Mouse (Mus musculus) embryonic facial prominence, embryonic 13.5 days (tissue): ENCODE results near the gene Vat1l. TPM values are rescaled to one million over a fixed set of nuclear protein-coding genes. Genes with fewer than 3 reads are reported as not detected.

Source experiments
- ATAC-seq: fragments of 200-750 bp; cut with Nextera tagmentation; 2 replicates; pipeline ENCODE4 v1.8.0; 2017; ENCODE audit warnings: low read depth; ENCODE audit not compliant: insufficient number of reproducible peaks, insufficient read depth, low FRiP score, low TSS enrichment
- H3K27ac ChIP-seq: fragments of 300-500 bp; sonication (generic); 2 replicates; pipeline ENCODE4 v1.5.1; 2015; ENCODE audit warnings: moderate library complexity, mild to moderate bottlenecking, inconsistent platforms
- H3K27me3 ChIP-seq: fragments of 300-500 bp; sonication (generic); 2 replicates; pipeline ENCODE4 v1.6.1; 2015; ENCODE audit warnings: mild to moderate bottlenecking, inconsistent platforms
- H3K36me3 ChIP-seq: fragments of 300-500 bp; sonication (generic); 2 replicates; pipeline ENCODE4 v1.6.1; 2015; ENCODE audit warnings: mild to moderate bottlenecking, inconsistent platforms
- H3K4me1 ChIP-seq: fragments of 300-500 bp; sonication (generic); 2 replicates; pipeline ENCODE4 v1.6.1; 2015; ENCODE audit warnings: inconsistent platforms
- H3K4me2 ChIP-seq: fragments of 300-500 bp; sonication (generic); 2 replicates; pipeline ENCODE4 v1.6.1; 2015; ENCODE audit warnings: moderate library complexity, mild to moderate bottlenecking, inconsistent platforms
- H3K4me3 ChIP-seq: fragments of 300-500 bp; sonication (generic); 2 replicates; pipeline ENCODE4 v1.5.1; 2015; ENCODE audit warnings: mild to moderate bottlenecking, inconsistent platforms
- H3K9ac ChIP-seq: fragments of 300-500 bp; sonication (generic); 2 replicates; pipeline ENCODE4 v1.6.1; 2015; ENCODE audit warnings: mild to moderate bottlenecking, inconsistent platforms
- H3K9me3 ChIP-seq: fragments of 300-500 bp; sonication (generic); 2 replicates; pipeline ENCODE4 v1.6.1; 2016; ENCODE audit warnings: inconsistent platforms
- WGBS: fragments of 180-500 bp; shearing (Covaris S2); methylation state at CpG from one replicate; pipeline ENCODE4 v1.1.7; 2015; ENCODE audit warnings: mixed read lengths; 5-methylcytosine and 5-hydroxymethylcytosine counted together
- polyA plus RNA-seq: library from polyadenylated mRNA; unstranded; fragments of >200 nt; fragmentation: Nextera tagmentation; extraction: Ambion mirVana; gene quantifications from 2 replicates; pipeline ENCODE4 v1.2.1, GENCODE M21; 2015

The Vat1l gene
- polyA plus RNA-seq = 2.8 and 4.6 TPM in 2 replicates

- ATAC-seq = no peak
- peak within 1 kb of the TSS; percentile 53 for H3K4me3 ChIP-seq
Observed at GRCm38 (mm10) chr8:114205221-114205901, at the start of gene Vat1l. Gene Vat1l (plus strand): TSS chr8:114205612.

GRCm38 (mm10) chr8:114158586-114158985, 46.8 kb upstream of the Vat1l start:
- no peak for ATAC-seq
- Histone ChIP-seq H3K9me3 (no peaks in the 10 kb centered on the region), H3K36me3 (no peaks in the 10 kb centered on the region), H3K27me3 (no peaks in the 10 kb centered on the region), H3K4me1 (peaks cover 3% of the 10 kb centered on the region; the same call in 1 of the 2 replicates), H3K4me3 (no peak overlapping the region), H3K9ac (no peak overlapping the region), H3K4me2 (no peak overlapping the region), H3K27ac (no peak overlapping the region)
- 59% methylated on average over 2 of the region's 2 CpGs for WGBS

More at GRCm38 (mm10) chr8:114205221-114205901, at the start of gene Vat1l:
- peak within 1 kb of the TSS; percentile 61 for H3K9ac ChIP-seq
- under 1% methylated on average over 39 of the region's 39 CpGs for WGBS
- no peak within 1 kb of the TSS for H3K27ac ChIP-seq
- no peaks in the 10 kb centered on the region for H3K36me3 ChIP-seq
- H3K4me2 ChIP-seq = peak within 1 kb of the TSS; percentile 89
- peaks cover 22% of the 10 kb centered on the region for H3K4me1 ChIP-seq
- peaks cover 49% of the 10 kb centered on the region for H3K27me3 ChIP-seq
- H3K9me3 ChIP-seq = no peaks in the 10 kb centered on the region

DNA sequence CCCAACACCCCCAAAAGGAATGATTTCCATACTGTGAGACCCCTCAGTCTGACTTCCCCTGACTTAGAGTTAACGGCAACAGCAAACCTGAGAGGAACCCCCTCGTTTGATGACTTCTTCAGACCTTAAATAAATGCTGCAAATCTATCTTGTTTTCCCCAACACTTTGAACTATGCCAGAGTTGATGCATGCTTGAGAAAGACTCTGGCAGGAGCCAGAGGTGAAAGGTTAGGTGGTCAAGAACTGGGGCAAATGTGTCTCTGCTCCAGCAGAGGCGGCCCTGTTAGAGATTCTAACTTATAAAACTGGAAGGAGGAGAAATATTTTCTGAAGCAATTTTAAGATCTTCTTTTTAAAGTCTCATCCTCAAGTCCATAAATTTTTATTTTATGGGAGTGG, 45.7 kb upstream of the Vat1l start:
- Histone ChIP-seq H3K4me1 (no peaks in the 10 kb centered on the region), H3K9me3 (no peaks in the 10 kb centered on the region), H3K27ac (no peak overlapping the region), H3K27me3 (no peaks in the 10 kb centered on the region), H3K9ac (no peak overlapping the region), H3K4me2 (no peak overlapping the region), H3K36me3 (no peaks in the 10 kb centered on the region), H3K4me3 (no peak overlapping the region)
- 76% methylated on average over 3 of the region's 3 CpGs for WGBS
- no peak for ATAC-seq

DNA sequence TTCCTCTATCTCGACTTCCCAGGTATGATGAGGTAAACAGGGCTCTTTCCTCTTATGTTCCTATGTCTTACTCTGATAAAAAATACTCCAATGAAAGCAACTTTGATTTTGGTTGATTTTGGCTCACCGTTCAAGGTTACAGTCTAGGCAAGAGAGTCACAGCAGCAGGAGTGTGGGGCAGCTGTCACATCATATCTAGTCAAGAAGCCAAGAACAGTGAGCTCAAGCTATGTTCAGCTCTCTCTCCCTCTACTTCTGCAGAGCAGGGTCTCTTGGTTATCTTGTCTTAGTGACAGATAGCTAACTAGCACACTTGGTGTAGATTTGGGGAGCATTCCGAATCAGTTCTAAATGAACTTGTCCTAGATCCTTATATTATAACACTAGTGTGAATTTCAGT, 41.5 kb upstream of the Vat1l start:
- Histone ChIP-seq H3K4me1 (no peaks in the 10 kb centered on the region), H3K9me3 (no peaks in the 10 kb centered on the region), H3K36me3 (no peaks in the 10 kb centered on the region), H3K4me2 (no peak overlapping the region), H3K4me3 (no peak overlapping the region), H3K27ac (no peak overlapping the region), H3K27me3 (no peaks in the 10 kb centered on the region), H3K9ac (no peak overlapping the region)
- 85% methylated on average over 3 of the region's 3 CpGs for WGBS
- no peak for ATAC-seq

DNA sequence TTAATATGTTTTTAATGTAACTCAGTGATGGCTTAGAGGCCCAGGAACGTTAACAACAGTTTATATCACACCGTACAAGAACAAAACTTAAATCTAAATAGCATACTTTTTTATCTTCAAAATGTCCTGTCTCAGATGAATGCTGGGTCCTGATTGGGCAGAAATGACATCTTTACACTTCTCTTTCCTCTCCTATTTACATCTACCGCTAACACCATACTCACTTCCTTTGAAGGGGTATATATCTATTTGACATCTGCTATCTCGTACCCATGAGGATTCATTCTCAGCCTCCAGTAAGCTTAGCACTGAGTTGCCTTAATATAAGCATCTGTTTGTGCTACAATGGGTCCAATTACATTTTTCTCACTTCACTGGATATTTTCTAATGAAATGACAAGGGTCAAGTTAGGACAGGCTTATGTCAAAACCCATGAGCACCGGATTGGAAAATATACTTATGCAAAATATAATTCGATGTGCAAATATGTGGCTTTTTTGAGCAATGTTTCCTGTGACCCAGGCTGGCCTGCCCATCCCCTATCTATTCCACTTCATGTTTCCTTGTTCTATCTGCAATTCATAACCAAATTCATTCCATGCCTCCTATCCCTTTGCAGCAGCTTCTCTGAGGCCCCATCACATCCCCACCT, 40.8 kb upstream of the Vat1l start:
- 85% methylated on average over 6 of the region's 6 CpGs for WGBS

DNA sequence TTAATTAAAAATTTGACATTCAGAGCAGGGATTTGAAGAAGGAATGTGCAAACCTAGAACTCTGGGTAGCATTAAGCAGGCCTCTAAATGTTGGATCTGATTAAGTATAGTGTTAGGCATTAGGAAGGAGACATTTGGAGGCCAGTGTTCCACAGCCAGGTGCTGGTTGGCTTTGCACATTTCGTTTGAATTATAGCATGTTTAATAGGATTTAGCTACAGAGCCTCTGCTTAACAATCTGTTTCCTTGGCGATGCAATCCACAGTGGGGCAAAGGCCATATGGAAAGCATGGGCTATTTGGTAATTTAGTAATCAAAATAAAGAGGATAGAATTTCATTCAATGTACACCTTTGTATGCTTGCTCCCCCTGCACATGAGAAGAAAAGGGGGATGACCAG, 39.7 kb upstream of the Vat1l start:
- H3K4me3 ChIP-seq = no peak overlapping the region
- no peaks in the 10 kb centered on the region for H3K27me3 ChIP-seq
- H3K9ac ChIP-seq = no peak overlapping the region
- H3K4me1 ChIP-seq = no peaks in the 10 kb centered on the region
- H3K9me3 ChIP-seq = no peaks in the 10 kb centered on the region
- H3K27ac ChIP-seq = no peak overlapping the region
- no peaks in the 10 kb centered on the region for H3K36me3 ChIP-seq
- H3K4me2 ChIP-seq = no peak overlapping the region
- 42% methylated on average over 2 of the region's 2 CpGs for WGBS
- no peak for ATAC-seq

More for the DNA sequence above, 40.8 kb upstream of the Vat1l start:
- no peak overlapping the region for H3K27ac ChIP-seq
- H3K9ac ChIP-seq = no peak overlapping the region
- no peaks in the 10 kb centered on the region for H3K36me3 ChIP-seq
- H3K9me3 ChIP-seq = no peaks in the 10 kb centered on the region
- ATAC-seq = no peak
- no peak overlapping the region for H3K4me2 ChIP-seq
- H3K4me1 ChIP-seq = no peaks in the 10 kb centered on the region
- H3K4me3 ChIP-seq = no peak overlapping the region
- H3K27me3 ChIP-seq = no peaks in the 10 kb centered on the region

GRCm38 (mm10) chr8:114176721-114177120, 28.7 kb upstream of the Vat1l start:
- no peaks in the 10 kb centered on the region for H3K36me3 ChIP-seq
- no peaks in the 10 kb centered on the region for H3K9me3 ChIP-seq
- H3K27ac ChIP-seq = no peak overlapping the region
- WGBS = 63% methylated on average over 3 of the region's 3 CpGs
- no peak overlapping the region for H3K9ac ChIP-seq
- no peak overlapping the region for H3K4me2 ChIP-seq
- no peaks in the 10 kb centered on the region for H3K4me1 ChIP-seq
- H3K4me3 ChIP-seq = no peak overlapping the region
- H3K27me3 ChIP-seq = no peaks in the 10 kb centered on the region
- ATAC-seq = no peak

DNA sequence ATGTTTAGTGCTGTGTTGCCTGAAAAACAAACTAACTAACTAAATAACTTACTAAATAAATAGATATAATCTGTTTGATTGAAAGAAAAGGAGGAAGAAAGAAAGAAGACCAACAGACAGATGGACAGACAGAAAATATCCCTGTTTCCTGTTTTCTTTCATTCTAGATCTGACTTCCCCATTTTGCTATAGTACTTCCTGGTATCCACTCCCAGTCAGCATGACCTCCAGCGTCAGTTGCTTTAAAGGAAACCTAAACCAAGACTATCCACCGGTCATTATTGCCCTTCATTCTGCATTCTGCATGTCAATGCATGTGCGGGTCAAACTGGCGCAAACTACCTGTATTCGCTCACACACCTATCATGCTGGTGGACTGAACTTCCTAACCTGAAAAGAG, 12.1 kb upstream of the Vat1l start:
- no peak overlapping the region for H3K27ac ChIP-seq
- H3K9me3 ChIP-seq = no peaks in the 10 kb centered on the region
- no peaks in the 10 kb centered on the region for H3K4me1 ChIP-seq
- 86% methylated on average over 5 of the region's 5 CpGs for WGBS
- no peaks in the 10 kb centered on the region for H3K27me3 ChIP-seq
- ATAC-seq = no peak
- no peak overlapping the region for H3K4me2 ChIP-seq
- no peak overlapping the region for H3K4me3 ChIP-seq
- H3K9ac ChIP-seq = no peak overlapping the region
- no peaks in the 10 kb centered on the region for H3K36me3 ChIP-seq

- Histone ChIP-seq H3K9me3 (no peaks in the 10 kb centered on the region), H3K4me2 (no peak overlapping the region), H3K27ac (no peak overlapping the region), H3K4me1 (no peaks in the 10 kb centered on the region), H3K36me3 (no peaks in the 10 kb centered on the region), H3K4me3 (no peak overlapping the region), H3K9ac (no peak overlapping the region), H3K27me3 (peaks cover 15% of the 10 kb centered on the region)
- ATAC-seq = no peak
- WGBS = 40% methylated on average over 2 of the region's 2 CpGs
Observed at GRCm38 (mm10) chr8:114198990-114199389, 6.4 kb upstream of the Vat1l start.

GRCm38 (mm10) chr8:114206421-114206983, 1.1 kb downstream of the Vat1l start:
- H3K27ac ChIP-seq = no peak overlapping the region
- H3K9me3 ChIP-seq = no peaks in the 10 kb centered on the region
- WGBS = 2% methylated on average over 8 of the region's 8 CpGs
- no peak for ATAC-seq
- H3K4me1 ChIP-seq = peaks cover 22% of the 10 kb centered on the region
- H3K36me3 ChIP-seq = no peaks in the 10 kb centered on the region
- H3K27me3 ChIP-seq = peaks cover 49% of the 10 kb centered on the region
- H3K4me3 ChIP-seq = peak overlapping the region; percentile 53
- peak overlapping the region; percentile 89 for H3K4me2 ChIP-seq
- no peak overlapping the region for H3K9ac ChIP-seq

GRCm38 (mm10) chr8:114207026-114207425, 1.6 kb downstream of the Vat1l start:
- 37% methylated on average over 4 of the region's 4 CpGs for WGBS
- peak overlapping the region; percentile 89 for H3K4me2 ChIP-seq

GRCm38 (mm10) chr8:114220779-114221178, 15.4 kb downstream of the Vat1l start:
- no peak for ATAC-seq

More at GRCm38 (mm10) chr8:114207026-114207425, 1.6 kb downstream of the Vat1l start:
- H3K4me1 ChIP-seq = peaks cover 22% of the 10 kb centered on the region
- ATAC-seq = no peak
- H3K27me3 ChIP-seq = peaks cover 49% of the 10 kb centered on the region
- H3K9me3 ChIP-seq = no peaks in the 10 kb centered on the region
- no peak overlapping the region for H3K9ac ChIP-seq
- H3K36me3 ChIP-seq = no peaks in the 10 kb centered on the region
- no peak overlapping the region for H3K27ac ChIP-seq
- peak overlapping the region; percentile 53; the same call in 1 of the 2 replicates for H3K4me3 ChIP-seq

More at GRCm38 (mm10) chr8:114220779-114221178, 15.4 kb downstream of the Vat1l start:
- no peak overlapping the region for H3K4me3 ChIP-seq
- H3K4me2 ChIP-seq = no peak overlapping the region
- H3K9me3 ChIP-seq = no peaks in the 10 kb centered on the region
- no peak overlapping the region for H3K9ac ChIP-seq
- H3K27ac ChIP-seq = no peak overlapping the region
- H3K4me1 ChIP-seq = no peaks in the 10 kb centered on the region
- no peaks in the 10 kb centered on the region for H3K36me3 ChIP-seq
- no peaks in the 10 kb centered on the region for H3K27me3 ChIP-seq
- WGBS = 83% methylated on average over 3 of the region's 3 CpGs
